Mouse (Mus musculus) lung, postnatal 36 days (tissue): ENCODE measurements around the gene Mindy3.

Experiments used
- DNase-seq: peaks from one replicate; pipeline ENCODE4 v3.0.0; 2022; ENCODE audit warnings: mixed read lengths

The Mindy3 gene

DNA sequence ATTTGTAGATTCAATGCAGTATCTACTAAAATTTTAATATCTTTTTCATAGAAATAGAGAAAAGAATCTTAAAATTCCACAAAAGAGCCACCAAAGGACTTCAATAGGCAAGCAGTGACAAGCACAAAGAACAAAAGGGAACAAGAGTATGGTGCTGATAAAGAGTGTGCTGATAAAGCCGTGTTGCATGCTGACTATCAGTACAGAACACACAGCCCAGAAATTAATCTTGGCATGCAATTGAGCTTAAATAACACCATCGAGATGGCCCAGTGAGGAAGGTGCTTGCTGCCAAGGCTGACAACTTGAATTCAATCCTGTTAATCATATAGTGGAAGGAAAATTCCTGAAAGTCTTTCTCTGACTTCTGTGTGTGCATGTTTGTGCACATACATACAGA lies 50.8 kb downstream of the Mindy3 start:
- no peak for DNase-seq

DNA sequence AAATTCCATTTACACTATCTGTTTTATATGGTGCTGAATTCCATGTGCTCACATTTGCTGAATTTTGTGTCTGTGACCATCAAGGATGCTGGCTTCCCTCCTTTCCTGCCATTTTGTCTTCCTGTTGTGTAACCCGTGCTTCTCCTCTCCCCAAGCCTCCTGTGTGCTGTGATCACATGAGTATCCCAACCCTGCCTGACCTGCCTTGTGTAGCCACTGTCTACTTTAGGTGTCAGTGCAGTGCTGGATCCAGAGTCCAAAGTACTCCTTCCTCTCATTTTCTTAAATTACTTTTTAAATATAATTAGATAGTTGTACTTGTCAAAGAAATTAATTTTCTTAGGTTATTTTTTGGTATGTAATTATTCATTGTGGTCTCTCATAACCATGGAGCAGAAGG lies 51.3 kb downstream of the Mindy3 start:
- DNase-seq = no peak

DNA sequence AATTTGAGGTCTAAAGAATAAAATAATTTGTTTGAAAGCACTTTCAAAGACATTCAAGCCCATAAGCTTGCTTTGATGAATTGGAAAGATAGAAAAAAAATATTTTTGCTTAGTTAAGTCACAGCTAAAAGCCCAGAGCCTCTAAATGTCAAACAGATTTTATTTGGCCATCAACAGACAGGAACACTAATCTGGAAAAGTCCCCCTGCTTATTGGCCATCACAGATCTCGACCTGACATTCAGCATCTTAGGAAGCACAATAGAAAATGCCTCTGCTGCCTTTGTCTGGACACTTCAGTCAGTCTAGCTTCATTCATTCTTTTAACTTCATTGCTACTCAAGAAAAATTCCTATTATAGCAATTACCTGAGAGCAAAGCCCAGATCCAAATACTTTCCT lies 58.0 kb downstream of the Mindy3 start:
- no peak for DNase-seq

- DNase-seq = no peak
Observed at GRCm38 (mm10) chr2:12354837-12355236, 64.4 kb downstream of the Mindy3 start.

DNA sequence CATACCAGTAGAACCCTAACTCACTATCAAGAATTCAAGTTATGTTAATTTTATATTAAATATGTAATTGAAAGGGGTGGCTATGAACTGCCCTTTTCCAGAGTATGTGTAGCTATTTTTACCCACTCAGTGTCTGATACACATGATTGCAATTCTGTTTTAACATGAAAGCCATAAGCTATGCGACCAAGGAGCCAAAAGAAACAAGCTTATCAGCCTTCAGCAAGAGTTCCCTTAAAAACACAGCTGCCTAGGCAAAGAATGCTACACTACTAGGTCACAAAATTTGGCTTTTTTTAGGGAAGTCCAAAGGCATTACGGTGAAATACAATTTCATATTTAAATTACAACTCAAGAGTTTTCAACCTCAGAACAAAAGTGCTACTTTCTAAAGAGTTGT lies 70.4 kb downstream of the Mindy3 start:
- no peak for DNase-seq

GRCm38 (mm10) chr2:12331962-12332361 lies 87.3 kb downstream of the Mindy3 start:
- no peak for DNase-seq

- DNase-seq = no peak
Observed at GRCm38 (mm10) chr2:12329620-12330019, 89.7 kb downstream of the Mindy3 start.

DNA sequence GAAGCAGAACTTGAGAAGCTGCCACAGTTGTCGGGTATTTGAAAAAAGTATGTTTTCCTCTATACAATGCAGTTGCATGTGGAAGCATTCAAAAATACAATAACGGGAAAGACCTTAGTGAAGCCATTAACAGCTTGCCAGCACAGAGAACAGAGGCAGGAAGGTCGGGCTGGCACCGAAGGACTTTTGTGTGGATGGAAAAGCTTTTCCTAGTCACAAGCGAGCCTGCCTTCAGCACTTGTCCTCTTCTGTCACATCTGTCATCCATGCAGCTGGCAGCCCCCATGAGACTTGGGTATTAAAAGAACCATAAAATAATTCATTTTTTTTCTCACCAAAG lies 90.2 kb downstream of the Mindy3 start:
- no peak for DNase-seq

DNA sequence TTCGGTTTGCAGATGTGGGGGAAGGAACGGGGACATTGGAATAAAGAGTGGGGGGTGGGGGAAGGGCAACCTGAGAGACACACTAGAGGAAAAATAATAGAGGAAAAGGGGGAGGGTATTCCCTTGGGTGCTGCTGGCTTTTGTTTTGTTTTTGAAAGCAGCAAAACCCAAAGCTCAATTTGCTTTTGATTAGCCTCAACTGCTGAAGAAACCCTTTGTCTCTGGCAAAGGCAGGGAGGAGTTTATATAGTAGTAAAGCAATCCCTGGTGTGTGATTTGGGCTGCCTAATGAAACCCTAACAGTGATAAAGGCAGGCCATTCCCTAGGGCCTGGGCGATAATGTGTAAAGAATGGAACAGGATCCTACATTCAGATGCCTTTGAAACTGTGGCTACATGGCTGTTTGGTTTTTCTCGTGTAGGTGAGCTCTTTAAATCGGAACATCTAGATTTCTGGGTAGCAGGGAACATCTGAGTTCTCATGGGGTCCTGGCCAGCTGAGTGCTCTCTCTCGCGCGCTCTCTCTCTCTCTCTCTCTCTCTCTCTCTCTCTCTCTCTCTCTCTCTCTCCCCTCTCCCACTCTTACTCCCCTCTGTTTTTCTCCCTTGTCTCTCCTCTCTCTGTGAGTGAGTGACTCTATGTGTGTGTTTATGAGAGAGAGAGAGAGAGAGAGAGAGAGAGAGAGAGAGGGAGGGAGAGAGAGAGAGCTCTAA lies 90.8 kb downstream of the Mindy3 start:
- DNase-seq = no peak

DNA sequence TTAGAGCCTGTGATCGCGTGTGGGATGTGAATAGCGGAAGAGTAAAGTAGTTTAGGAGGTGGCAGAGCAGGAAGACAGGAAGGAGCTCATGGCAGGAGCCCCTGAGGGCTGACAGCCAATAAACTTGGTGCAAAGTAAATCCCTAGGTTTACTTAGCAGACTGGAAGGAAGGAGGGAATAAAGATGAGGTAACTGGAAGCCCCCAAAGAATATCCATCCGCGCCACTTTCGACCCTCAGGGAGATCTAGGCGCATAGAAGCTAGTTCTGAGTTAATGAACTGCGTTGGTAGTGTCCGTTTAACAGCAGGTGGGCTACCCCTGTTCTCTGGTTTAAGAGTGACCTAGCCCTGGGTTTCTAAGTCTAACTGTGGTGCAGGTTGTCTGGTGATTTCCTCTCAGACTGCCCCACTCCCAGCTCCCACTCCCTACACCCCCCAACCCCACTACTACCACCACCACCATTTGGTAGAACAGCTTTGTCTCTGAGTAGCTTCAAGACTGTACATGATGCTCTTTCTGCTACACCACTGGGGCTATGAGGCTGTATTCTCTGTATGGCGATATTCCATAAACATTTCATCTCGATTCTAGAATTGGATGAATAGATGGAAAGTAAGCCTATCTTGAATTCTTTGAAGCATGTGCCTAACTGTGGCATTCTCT lies 91.4 kb downstream of the Mindy3 start:
- DNase-seq = no peak

DNA sequence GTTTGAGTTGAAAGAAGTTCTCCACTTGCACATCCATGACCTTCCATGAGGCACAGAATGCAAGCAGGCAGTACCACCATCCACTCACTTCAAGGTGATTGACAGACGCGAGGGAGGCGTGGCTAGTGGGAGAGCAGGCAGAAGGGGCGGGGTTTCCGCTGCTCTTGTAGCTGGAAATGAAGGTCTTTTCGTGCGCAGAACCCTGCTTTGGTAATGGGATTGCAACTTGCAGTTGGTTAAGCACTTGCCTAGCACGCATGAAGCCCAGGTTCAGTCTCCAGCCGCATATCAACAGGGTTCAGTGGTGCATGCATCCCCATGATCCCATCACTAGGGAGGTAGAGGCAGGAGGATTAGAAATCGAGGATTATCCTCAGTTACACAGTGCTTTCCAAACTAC lies 92.1 kb downstream of the Mindy3 start:
- peak; percentile 67 for DNase-seq

GRCm38 (mm10) chr2:12325868-12326267 lies 93.4 kb downstream of the Mindy3 start:
- DNase-seq = no peak

- DNase-seq = peak; percentile 85
Observed at GRCm38 (mm10) chr2:12325417-12325816, 93.9 kb downstream of the Mindy3 start.

- DNase-seq = no peak
Observed at GRCm38 (mm10) chr2:12320914-12321313, 98.4 kb downstream of the Mindy3 start.

DNA sequence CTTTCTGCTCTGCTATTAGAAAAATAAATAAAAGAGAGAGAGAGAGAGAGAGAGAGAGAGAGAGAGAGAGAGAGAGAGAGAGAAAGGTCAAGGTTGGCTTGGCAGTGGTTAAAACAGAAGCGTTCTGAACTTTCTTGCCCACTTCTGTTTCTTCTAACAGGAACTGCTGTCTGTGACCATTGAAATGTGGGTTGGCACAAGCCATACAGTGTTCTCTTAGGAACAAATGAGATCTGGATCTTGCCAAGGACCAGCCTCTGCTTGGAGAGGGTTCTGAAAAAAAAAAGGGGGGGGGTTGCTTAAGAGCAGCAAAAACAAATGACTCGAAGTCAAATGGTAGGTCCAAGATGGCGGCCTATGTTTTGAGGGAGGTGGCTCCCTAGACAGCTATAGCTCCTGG lies 100.6 kb downstream of the Mindy3 start:
- DNase-seq = no peak

DNA sequence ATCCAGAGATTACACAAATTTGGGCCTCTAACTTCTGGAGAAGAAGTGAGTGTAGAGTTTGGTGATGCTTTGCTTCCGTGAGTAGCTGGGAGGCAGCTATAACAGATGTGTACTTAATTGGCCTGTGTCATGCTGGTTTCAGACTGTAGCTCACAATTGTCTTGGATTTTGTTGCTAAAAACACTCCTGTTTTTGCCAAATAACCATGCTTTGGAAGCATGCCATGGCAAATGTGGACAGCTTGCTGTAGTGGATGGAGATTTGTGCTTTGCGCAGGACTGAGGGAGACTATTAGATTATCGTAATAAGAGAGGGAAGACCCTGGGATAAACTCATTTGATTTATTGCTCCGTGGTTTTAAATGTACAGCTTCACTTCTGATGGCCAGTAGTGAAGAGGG lies 101.2 kb downstream of the Mindy3 start:
- DNase-seq = peak; percentile 49

- peak; percentile 73 for DNase-seq
Observed at GRCm38 (mm10) chr2:12317343-12317742, 101.9 kb downstream of the Mindy3 start.

DNA sequence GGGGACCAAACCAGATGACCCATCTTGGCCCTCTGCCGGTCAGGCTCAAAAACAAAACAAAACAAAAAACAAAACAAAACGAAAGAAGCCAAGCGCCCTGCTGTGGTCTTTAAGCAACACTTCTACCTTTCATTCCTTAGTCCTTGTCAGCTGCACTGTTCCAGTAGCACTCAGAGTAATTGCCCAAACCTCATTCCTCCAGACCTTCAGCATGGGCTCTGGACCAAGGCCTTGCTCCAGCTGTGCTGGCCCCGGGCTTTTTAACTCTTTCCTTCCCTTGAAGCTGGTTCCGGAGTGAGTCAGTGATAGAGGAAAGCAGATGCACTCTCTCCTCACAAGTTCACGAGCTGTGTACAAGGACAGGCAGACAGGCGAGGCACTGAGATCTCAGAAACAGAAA lies 102.9 kb downstream of the Mindy3 start:
- DNase-seq = peak; percentile 66

DNA sequence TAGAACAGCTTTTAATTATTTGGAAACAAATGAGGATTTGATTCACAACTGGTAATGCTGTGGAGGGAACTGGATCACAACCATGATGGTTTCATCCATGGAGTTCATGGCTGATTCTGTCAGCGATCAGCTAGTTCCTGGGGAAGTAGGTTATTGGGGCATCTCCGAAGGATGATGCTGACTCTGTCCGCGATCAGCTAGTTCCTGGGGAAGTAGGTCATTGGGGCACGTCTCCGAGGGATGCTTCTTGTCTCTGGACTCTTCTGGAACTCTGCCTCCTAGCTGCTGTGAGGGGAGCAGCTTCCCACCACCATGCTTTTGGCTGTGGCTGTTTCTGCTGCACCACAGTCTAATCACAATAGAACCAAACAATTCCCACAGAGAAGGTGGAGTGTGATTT lies 105.2 kb downstream of the Mindy3 start:
- DNase-seq = no peak

DNA sequence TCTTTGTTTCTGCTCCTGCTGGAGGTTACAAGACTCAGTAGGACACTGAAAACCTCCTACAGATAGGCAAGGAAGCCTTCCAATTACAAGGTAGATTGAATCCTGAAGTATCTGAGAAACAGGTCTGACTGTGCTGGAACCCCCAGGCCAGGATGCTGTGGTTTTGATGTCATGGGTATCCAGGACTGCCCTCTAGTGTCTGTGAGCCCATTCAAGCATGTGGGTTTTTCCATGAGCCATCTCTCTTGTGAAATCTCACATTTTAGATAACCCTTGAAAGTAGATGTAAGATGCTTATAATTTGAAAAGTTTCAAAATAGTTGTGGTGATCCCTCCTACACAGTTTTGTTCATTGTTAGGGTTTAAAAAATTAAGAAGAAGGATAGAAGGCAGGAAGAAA lies 110.8 kb downstream of the Mindy3 start:
- DNase-seq = peak; percentile 38

DNA sequence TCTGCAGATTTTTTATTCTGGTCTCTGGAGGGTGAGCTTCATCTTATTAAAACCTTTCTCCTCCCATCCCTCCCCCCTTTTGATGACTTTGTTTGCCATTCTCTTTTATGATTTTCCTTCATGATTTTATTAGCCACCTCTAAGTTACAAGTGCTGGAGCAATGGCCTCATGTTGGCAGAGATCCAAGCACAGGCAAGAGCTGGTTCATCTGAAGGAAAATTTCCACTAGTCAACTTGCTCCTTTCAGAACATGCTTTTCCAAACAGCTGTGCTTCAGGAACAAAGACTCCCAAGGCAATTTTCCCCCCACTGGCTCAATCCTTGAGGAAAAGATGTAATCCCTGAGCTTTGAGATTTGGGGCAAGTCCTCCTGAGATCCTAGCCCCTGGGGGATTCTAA lies 112.0 kb downstream of the Mindy3 start:
- DNase-seq = peak; percentile 65

- DNase-seq = no peak
Observed at GRCm38 (mm10) chr2:12305064-12305650, 114.1 kb downstream of the Mindy3 start.

DNA sequence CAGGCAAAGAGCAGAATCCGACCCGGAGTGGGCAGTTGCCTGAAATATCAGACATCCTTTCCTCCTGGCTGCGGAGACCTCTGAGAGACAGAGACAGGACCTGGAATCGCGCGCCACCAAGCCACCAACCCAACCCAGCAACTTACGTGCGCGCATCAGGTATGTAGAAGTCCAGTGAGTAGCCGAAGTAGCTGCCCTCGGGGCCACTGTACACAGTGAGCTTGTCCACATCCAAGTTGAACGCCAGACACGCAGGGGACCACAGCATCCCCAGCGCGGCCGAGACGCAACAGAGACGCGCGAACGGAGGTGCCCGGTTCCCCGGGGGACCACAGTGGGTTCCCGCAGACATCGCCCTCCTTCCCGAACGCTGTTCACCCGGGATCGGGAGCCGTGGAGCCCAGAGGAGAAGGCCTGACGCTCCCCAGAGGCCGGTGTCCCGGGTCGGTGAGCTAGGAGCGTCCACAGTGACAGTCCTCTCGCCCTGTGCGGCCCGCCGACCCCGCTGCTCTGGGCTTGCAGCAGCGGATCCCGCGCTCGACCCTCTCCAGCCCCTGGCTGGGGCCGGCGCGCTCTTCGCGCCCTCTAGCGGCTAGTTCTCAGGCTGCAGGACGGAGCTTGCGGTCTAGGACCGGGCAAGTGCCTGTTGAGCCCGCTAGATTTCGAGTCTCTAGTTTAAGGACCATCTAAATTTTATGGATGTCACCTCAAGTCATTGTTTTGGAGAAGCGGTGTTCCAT lies 117.7 kb downstream of the Mindy3 start, which contains the start of gene Itga8:
Gene Itga8 (minus strand): TSS at position 492 of the 740 bp plus-strand sequence.
- DNase-seq = peak; percentile 79
